Mouse (Mus musculus) MEL (cell line): Measurements from ENCODE around the gene Gm29133. TPM values are rescaled to one million over a fixed set of nuclear protein-coding genes. Genes with fewer than 3 reads are reported as not detected.

Experiments
- DNase-seq: peaks from one replicate; pipeline ENCODE4 v3.0.0; 2011; ENCODE audit warnings: low read depth, low spot score
- H3K27ac ChIP-seq: 2 replicates; pipeline ENCODE4 v1.5.1; 2012; ENCODE audit warnings: low read depth, mild to moderate bottlenecking, control low read depth, low read length, moderate library complexity; ENCODE audit not compliant: control insufficient read depth
- H3K27me3 ChIP-seq, 2 experiments: fragments of 150-350 bp in 1 of 2; sonication (generic) in 1 of 2; 2 replicates each; pipeline ENCODE4 v1.6.1; 2012; ENCODE audit warnings: low read length in 2 of 2, mild to moderate bottlenecking in 2 of 2, improper control_type of control experiment in 1 of 2, moderate library complexity in 1 of 2; ENCODE audit not compliant: insufficient read depth in 2 of 2, control insufficient read depth in 1 of 2
- H3K36me3 ChIP-seq, 2 experiments: 2 replicates each; pipeline ENCODE4 v1.6.1; 2012 to 2014; ENCODE audit warnings: low read length in 2 of 2, improper control_type of control experiment in 1 of 2, inconsistent platforms in 1 of 2, mild to moderate bottlenecking in 1 of 2; ENCODE audit not compliant: insufficient read depth in 2 of 2, control insufficient read depth in 1 of 2
- H3K4me1 ChIP-seq, 2 experiments: fragments of 150-350 bp in 1 of 2; sonication (generic) in 1 of 2; 2 replicates each; pipeline ENCODE4 v1.6.1; 2012; ENCODE audit warnings: low read length in 2 of 2, improper control_type of control experiment in 1 of 2, mild to moderate bottlenecking in 1 of 2; ENCODE audit not compliant: insufficient read depth in 2 of 2, control insufficient read depth in 1 of 2
- H3K4me3 ChIP-seq, 2 experiments: fragments of 150-350 bp in 1 of 2; sonication (generic) in 1 of 2; 2 replicates each; pipeline ENCODE4 v1.5.1; 2012; ENCODE audit warnings: low read depth in 2 of 2, low read length in 2 of 2, mild to moderate bottlenecking in 2 of 2, moderate library complexity in 2 of 2, control low read depth in 1 of 2, improper control_type of control experiment in 1 of 2; ENCODE audit not compliant: control insufficient read depth in 1 of 2, insufficient read depth in 1 of 2
- H3K79me2 ChIP-seq: 2 replicates; pipeline ENCODE4 v1.6.1; 2012; ENCODE audit warnings: mild to moderate bottlenecking, low read length, moderate library complexity; ENCODE audit not compliant: control insufficient read depth, poor library complexity, insufficient read depth
- H3K9ac ChIP-seq: 2 replicates; pipeline ENCODE4 v1.6.1; 2012; ENCODE audit warnings: low read depth, mild to moderate bottlenecking, control low read depth, low read length, moderate library complexity; ENCODE audit not compliant: control insufficient read depth, poor library complexity, severe bottlenecking
- H3K9me3 ChIP-seq: fragments of 150-350 bp; sonication (generic); replicated peaks from 2 replicates; pipeline ENCODE4 v1.6.1; 2012; ENCODE audit warnings: mild to moderate bottlenecking, low read length, improper control_type of control experiment, moderate library complexity; ENCODE audit not compliant: insufficient read depth
- CHD2 ChIP-seq: IDR thresholded peaks from 2 replicates; pipeline ENCODE4 v1.6.1; 2011; ENCODE audit warnings: low read length, improper control_type of control experiment
- CTCF ChIP-seq, 3 experiments: IDR thresholded peaks in 2 of 3; conservative IDR thresholded peaks in 1 of 3; 2 replicates each; pipeline ENCODE4 v1.5.1; 2011 to 2012; ENCODE audit warnings: low read length in 3 of 3, low read depth in 2 of 3, mild to moderate bottlenecking in 2 of 3, improper control_type of control experiment in 1 of 3, inconsistent platforms in 1 of 3, mixed read lengths in 1 of 3, moderate library complexity in 1 of 3; ENCODE audit not compliant: control insufficient read depth in 1 of 3, insufficient read depth in 1 of 3, poor library complexity in 1 of 3, severe bottlenecking in 1 of 3
- E2F4 ChIP-seq: IDR thresholded peaks from 2 replicates; pipeline ENCODE4 v1.6.1; 2011; ENCODE audit warnings: low read depth, low read length, improper control_type of control experiment, borderline replicate concordance
- ETS1 ChIP-seq: IDR thresholded peaks from 2 replicates; pipeline ENCODE4 v1.6.1; 2012; ENCODE audit warnings: low read depth, mild to moderate bottlenecking, inconsistent platforms, low read length, improper control_type of control experiment, moderate library complexity
- GABPA ChIP-seq: IDR thresholded peaks from 2 replicates; pipeline ENCODE4 v1.6.1; 2012; ENCODE audit warnings: low read depth, mild to moderate bottlenecking, inconsistent platforms, low read length, improper control_type of control experiment, moderate library complexity
- GATA1 ChIP-seq: IDR thresholded peaks from 2 replicates; pipeline ENCODE4 v1.6.1; 2011; ENCODE audit warnings: low read depth, low read length, improper control_type of control experiment
- KAT2A ChIP-seq: conservative IDR thresholded peaks from 2 replicates; pipeline ENCODE4 v1.6.1; 2012; ENCODE audit warnings: low read depth, low read length, improper control_type of control experiment, inconsistent platforms
- MAX ChIP-seq: IDR thresholded peaks from 2 replicates; pipeline ENCODE4 v1.6.1; 2011; ENCODE audit warnings: low read length, improper control_type of control experiment
- MAZ ChIP-seq: IDR thresholded peaks from 2 replicates; pipeline ENCODE4 v1.6.1; 2012; ENCODE audit warnings: low read depth, mild to moderate bottlenecking, inconsistent platforms, low read length, improper control_type of control experiment
- MXI1 ChIP-seq: IDR thresholded peaks from 2 replicates; pipeline ENCODE4 v1.6.1; 2011; ENCODE audit warnings: mild to moderate bottlenecking, low read depth, low read length, improper control_type of control experiment
- MYC ChIP-seq: IDR thresholded peaks from 2 replicates; pipeline ENCODE4 v1.6.1; 2011; ENCODE audit warnings: low read depth, mild to moderate bottlenecking, low read length, improper control_type of control experiment, moderate library complexity
- POLR2AphosphoS2 ChIP-seq: IDR thresholded peaks from 2 replicates; pipeline ENCODE4 v1.6.1; 2011; ENCODE audit warnings: low read length, improper control_type of control experiment
- RCOR1 ChIP-seq: IDR thresholded peaks from 2 replicates; pipeline ENCODE4 v1.6.1; 2012; ENCODE audit warnings: low read depth, mild to moderate bottlenecking, inconsistent platforms, low read length, improper control_type of control experiment
- SMC3 ChIP-seq: IDR thresholded peaks from 2 replicates; pipeline ENCODE4 v1.6.1; 2011; ENCODE audit warnings: low read depth, low read length, improper control_type of control experiment
- TAL1 ChIP-seq: IDR thresholded peaks from 2 replicates; pipeline ENCODE4 v1.6.1; 2012; ENCODE audit warnings: mild to moderate bottlenecking, inconsistent platforms, low read length, moderate library complexity, mixed read lengths
- TBP ChIP-seq: IDR thresholded peaks from 2 replicates; pipeline ENCODE4 v1.8.0; 2011; ENCODE audit warnings: low read depth, low read length, improper control_type of control experiment
- UBTF ChIP-seq: IDR thresholded peaks from 2 replicates; pipeline ENCODE4 v1.6.1; 2012; ENCODE audit warnings: low read depth, mild to moderate bottlenecking, inconsistent platforms, low read length, improper control_type of control experiment, moderate library complexity, borderline replicate concordance; ENCODE audit not compliant: insufficient read depth
- USF1 ChIP-seq: IDR thresholded peaks from 2 replicates; pipeline ENCODE4 v1.6.1; 2014; ENCODE audit warnings: low read depth, mild to moderate bottlenecking, inconsistent platforms, low read length, improper control_type of control experiment, moderate library complexity
- USF2 ChIP-seq, 2 experiments: IDR thresholded peaks; 2 replicates each; pipeline ENCODE4 v1.6.1; 2011 to 2012; ENCODE audit warnings: improper control_type of control experiment in 2 of 2, low read length in 2 of 2, borderline replicate concordance in 1 of 2, inconsistent platforms in 1 of 2, low read depth in 1 of 2, mild to moderate bottlenecking in 1 of 2; ENCODE audit not compliant: insufficient read depth in 1 of 2
- ZC3H11A ChIP-seq: IDR thresholded peaks from 2 replicates; pipeline ENCODE4 v1.6.1; 2012; ENCODE audit warnings: low read depth, mild to moderate bottlenecking, inconsistent platforms, low read length, improper control_type of control experiment
- ZMIZ1 ChIP-seq: IDR thresholded peaks from 2 replicates; pipeline ENCODE4 v1.6.1; 2012; ENCODE audit warnings: low read depth, mild to moderate bottlenecking, inconsistent platforms, low read length, improper control_type of control experiment, moderate library complexity
- polyA plus RNA-seq, 2 experiments: library from polyadenylated mRNA; stranded (reverse) in 1 of 2; unstranded in 1 of 2; fragments of >175 nt in 1 of 2; fragments of >200 nt in 1 of 2; gene quantifications; 2 replicates each; pipeline versions ENCODE4 v1.2.1 to v1.2.4; 2012; ENCODE audit warnings: low replicate concordance in 2 of 2, low read depth in 1 of 2; ENCODE audit not compliant: insufficient read length in 2 of 2, insufficient read depth in 1 of 2, missing spikeins in 1 of 2
- total RNA-seq: library from RNA; depleted of rRNA; stranded (reverse); fragments of 300-350 nt; gene quantifications from 2 replicates; pipeline ENCODE4 v1.2.3, GENCODE M21; 2012

Gm29133 gene
- total and polyA plus RNA-seq, 3 experiments, result not detected

DNA sequence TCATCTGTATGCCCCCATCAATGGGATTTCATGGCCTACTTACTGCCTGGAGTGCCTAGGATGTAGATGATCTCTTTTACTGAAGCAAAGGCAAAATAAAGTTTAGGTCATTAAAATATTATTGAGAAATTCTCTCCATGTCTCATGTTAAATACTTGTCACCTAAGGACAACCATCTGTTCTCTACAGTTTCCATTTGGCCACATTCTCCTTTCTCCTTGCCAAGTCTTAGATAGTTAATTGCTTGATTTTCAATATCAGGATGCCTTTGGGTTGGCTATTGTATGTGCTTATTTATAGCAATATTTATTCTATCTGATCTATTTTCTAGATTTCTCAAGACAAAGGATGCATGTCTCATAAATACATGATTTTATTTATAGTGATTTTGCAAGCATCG lies 75.9 kb downstream of the Gm29133 start:
- Histone ChIP-seq H3K27ac (no peak overlapping the region), H3K79me2 (no peaks in the 10 kb centered on the region), H3K9me3 (no peaks in the 10 kb centered on the region), H3K9ac (no peak overlapping the region), H3K27me3 (no peaks in the 10 kb centered on the region; a peak in 1 of 4 replicates), H3K36me3 (no peaks in the 10 kb centered on the region), H3K4me1 (no peaks in the 10 kb centered on the region), H3K4me3 (no peak overlapping the region)
- no peak for DNase-seq
- TF ChIP-seq USF2 (IDR thresholded peaks at IDR 0.05; ENCODE audit: borderline replicate concordance in 1 of 2, insufficient read depth in 1 of 2, low read depth in 1 of 2, low read length in 2 of 2), result no peak
- no peak for TF ChIP-seq MYC
- TF ChIP-seq SMC3, result no peak
- TF ChIP-seq MXI1, result no peak
- TF ChIP-seq ZC3H11A, result no peak
- no peak for TF ChIP-seq MAZ
- no peak for TF ChIP-seq CHD2
- TF ChIP-seq GATA1, result no peak

DNA sequence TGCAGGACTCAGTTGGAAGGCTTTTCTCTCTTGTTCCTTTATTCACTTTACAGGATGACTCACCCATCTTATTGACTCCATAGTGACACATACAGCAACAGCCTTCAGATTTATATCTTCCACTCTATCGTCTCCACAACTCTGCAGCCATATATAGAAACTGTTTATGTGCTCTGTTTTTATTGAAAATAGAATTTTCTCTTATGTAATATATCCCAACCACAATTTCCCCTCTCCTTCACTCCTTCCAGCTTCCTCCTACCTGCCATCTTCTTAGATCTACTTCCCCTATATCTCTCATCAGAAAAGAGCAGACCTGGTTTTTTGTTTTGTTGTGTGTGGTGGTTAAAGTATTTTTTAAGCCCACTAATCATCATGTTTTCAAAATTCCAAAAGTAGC lies 76.5 kb downstream of the Gm29133 start:
- H3K4me3 ChIP-seq, result no peak overlapping the region
- TF ChIP-seq UBTF (no peak), USF1 (no peak), E2F4 (no peak), MAX (no peak), ZMIZ1 (no peak), GABPA (no peak), POLR2AphosphoS2 (no peak), CTCF (IDR thresholded peaks at IDR 0.05 in 2 of 3, conservative IDR thresholded peaks at IDR 0.05 in 1 of 3; ENCODE audit: control insufficient read depth in 1 of 3, insufficient read depth in 1 of 3, low read depth in 2 of 3, low read length in 3 of 3, poor library complexity in 1 of 3, severe bottlenecking in 1 of 3) (no peak), TAL1 (no peak), KAT2A (no peak), ETS1 (no peak), GATA1 (no peak), TBP (no peak), RCOR1 (no peak)
- no peak overlapping the region for H3K27ac ChIP-seq
- DNase-seq, result no peak
- H3K9ac ChIP-seq, result no peak overlapping the region
- no peaks in the 10 kb centered on the region for H3K36me3 ChIP-seq
- H3K27me3 ChIP-seq, result no peaks in the 10 kb centered on the region; a peak in 1 of 4 replicates
- no peaks in the 10 kb centered on the region for H3K4me1 ChIP-seq
- H3K9me3 ChIP-seq, result no peaks in the 10 kb centered on the region
- H3K79me2 ChIP-seq, result no peaks in the 10 kb centered on the region
